Mouse (Mus musculus) spleen, adult 2 months (tissue): ENCODE results near the gene Cacna1s. TPM values are rescaled to one million over a fixed set of nuclear protein-coding genes. Genes with fewer than 3 reads are reported as not detected.

Experiments
- DNase-seq, 2 experiments: peaks; one replicate each; pipeline versions ENCODE4 v3.0.0 to v3.0.0-alpha.2; 2012 to 2021; ENCODE audit warnings: low spot score in 2 of 2, low read depth in 1 of 2
- H3K27ac ChIP-seq: fragments of 200-500 bp; 2 replicates; pipeline ENCODE4 v1.5.1; 2012; ENCODE audit warnings: low read length, inconsistent platforms; ENCODE audit not compliant: insufficient read depth
- H3K27me3 ChIP-seq: fragments of 200-500 bp; 2 replicates; pipeline ENCODE4 v1.6.1; 2012; ENCODE audit warnings: mild to moderate bottlenecking, moderate library complexity, low read length, inconsistent platforms; ENCODE audit not compliant: control insufficient read depth, insufficient read depth
- H3K36me3 ChIP-seq: fragments of 200-500 bp; 2 replicates; pipeline ENCODE4 v1.6.1; 2012; ENCODE audit warnings: mild to moderate bottlenecking, low read length, inconsistent platforms; ENCODE audit not compliant: control insufficient read depth, insufficient read depth
- H3K4me1 ChIP-seq: fragments of 200-500 bp; 2 replicates; pipeline ENCODE4 v1.6.1; 2011; ENCODE audit warnings: inconsistent platforms; ENCODE audit not compliant: control insufficient read depth, insufficient read depth, insufficient read length
- H3K4me3 ChIP-seq: fragments of 200-500 bp; 2 replicates; pipeline ENCODE4 v1.5.1; 2011; ENCODE audit warnings: mild to moderate bottlenecking, inconsistent platforms; ENCODE audit not compliant: insufficient read depth, insufficient read length; ENCODE audit errors: extremely low read depth
- CTCF ChIP-seq: fragments of 200-500 bp; IDR thresholded peaks from 2 replicates; pipeline ENCODE4 v1.5.1; 2011; ENCODE audit warnings: mild to moderate bottlenecking, inconsistent platforms; ENCODE audit not compliant: insufficient read depth, insufficient read length, insufficient replicate concordance; ENCODE audit errors: extremely low read depth
- POLR2A ChIP-seq: fragments of 200-500 bp; IDR thresholded peaks from 2 replicates; pipeline ENCODE4 v1.6.1; 2011; ENCODE audit warnings: low read depth, low read length, inconsistent platforms
- WGBS: fragments of 180-500 bp; shearing (Covaris S2); methylation state at CpG from one replicate; pipeline ENCODE4 v1.1.7; 2018; 5-methylcytosine and 5-hydroxymethylcytosine counted together
- polyA plus RNA-seq: library from polyadenylated mRNA; depleted of rRNA; stranded (reverse); fragments of >200 nt; gene quantifications from 2 replicates; pipeline ENCODE4 v1.2.3, GENCODE M21; 2012

Gene Cacna1s
- polyA plus RNA-seq, 1 experiment, result 4.3 TPM

DNA sequence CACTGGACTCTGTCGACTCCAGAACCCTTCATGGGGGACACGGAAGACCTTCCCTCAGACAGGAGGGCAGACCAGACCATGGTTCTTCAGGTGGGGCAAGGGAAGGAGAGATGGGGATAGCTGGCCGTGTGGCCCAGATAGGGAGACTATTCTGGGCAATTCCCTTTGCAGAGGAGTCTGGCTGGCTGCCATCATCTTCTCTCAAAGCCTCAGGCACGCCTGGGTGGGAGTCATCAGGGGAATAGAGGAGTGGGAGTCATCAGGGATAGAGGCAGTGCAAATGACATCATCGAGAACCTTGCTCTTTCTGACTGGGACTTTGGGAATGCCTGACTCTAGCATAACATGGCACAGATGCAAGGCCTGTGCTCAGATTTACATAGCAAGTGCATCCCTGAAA lies 11.4 kb downstream of the Cacna1s start:
- no peaks in the 10 kb centered on the region for H3K4me1 ChIP-seq
- no peak for DNase-seq
- TF ChIP-seq POLR2A (no peak), CTCF (no peak)
- H3K4me3 ChIP-seq, result no peak overlapping the region
- WGBS, result 63% methylated on average over 5 of the region's 5 CpGs
- no peaks in the 10 kb centered on the region for H3K27me3 ChIP-seq
- no peaks in the 10 kb centered on the region for H3K36me3 ChIP-seq
- H3K27ac ChIP-seq, result no peak overlapping the region

DNA sequence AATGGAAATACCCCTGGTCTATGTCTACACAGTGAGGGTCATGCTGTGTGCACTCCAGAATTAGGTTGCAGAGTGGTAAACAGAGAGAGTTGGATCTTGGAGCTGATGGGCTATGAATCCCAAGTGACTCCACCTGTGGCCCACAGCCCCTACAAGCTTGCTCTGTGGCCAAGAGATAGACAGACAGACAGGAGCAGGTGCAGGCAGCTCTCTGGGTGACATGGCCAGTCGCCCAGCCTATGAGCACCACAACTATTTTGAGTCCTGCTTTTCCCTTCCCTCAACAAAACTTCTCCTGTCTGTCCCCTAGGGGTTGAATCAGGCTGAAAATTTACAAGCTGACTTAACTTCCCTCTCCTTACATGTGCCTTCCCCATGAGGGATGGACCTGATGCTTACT lies 14.1 kb downstream of the Cacna1s start:
- no peak for TF ChIP-seq CTCF
- TF ChIP-seq POLR2A, result no peak
- Histone ChIP-seq H3K4me3 (no peak overlapping the region), H3K27ac (no peak overlapping the region), H3K27me3 (no peaks in the 10 kb centered on the region), H3K36me3 (no peaks in the 10 kb centered on the region), H3K4me1 (no peaks in the 10 kb centered on the region)
- no peak for DNase-seq
- 36% methylated on average over 1 of the region's 1 CpGs for WGBS

- no peaks in the 10 kb centered on the region for H3K27me3 ChIP-seq
- H3K27ac ChIP-seq, result no peak overlapping the region
- no peak for TF ChIP-seq POLR2A
- TF ChIP-seq CTCF, result no peak
- H3K36me3 ChIP-seq, result no peaks in the 10 kb centered on the region
- WGBS, result 60% methylated on average over 3 of the region's 3 CpGs
- no peak overlapping the region for H3K4me3 ChIP-seq
- H3K4me1 ChIP-seq, result no peaks in the 10 kb centered on the region
- no peak for DNase-seq
These were observed 15.0 kb downstream of the Cacna1s start for GRCm38 (mm10) chr1:136067579-136067978.

DNA sequence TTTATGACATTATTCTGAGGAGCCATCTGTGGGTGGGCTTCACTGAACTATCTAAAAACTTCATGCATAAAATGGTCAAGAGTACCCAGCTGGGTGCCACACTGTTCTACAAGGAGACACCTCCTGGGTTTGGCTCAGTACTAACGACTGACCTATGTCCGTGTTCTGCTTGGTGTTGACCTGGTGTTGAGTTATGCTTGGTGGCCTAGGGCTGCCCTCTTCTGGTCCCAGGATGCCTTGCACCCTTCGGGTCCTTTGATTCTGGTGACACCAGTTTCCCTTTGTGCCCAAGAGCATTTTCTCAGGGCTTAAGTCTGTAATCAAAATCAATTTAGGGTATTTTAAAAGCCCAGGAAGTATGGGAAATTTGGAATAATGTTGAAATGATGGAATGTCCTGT lies 23.5 kb downstream of the Cacna1s start:
- Histone ChIP-seq H3K36me3 (no peaks in the 10 kb centered on the region), H3K27ac (no peak overlapping the region), H3K4me1 (no peaks in the 10 kb centered on the region), H3K27me3 (no peaks in the 10 kb centered on the region), H3K4me3 (no peak overlapping the region)
- 6% methylated on average over 3 of the region's 3 CpGs for WGBS
- TF ChIP-seq CTCF (peak; percentile 37; the same call in 1 of the 2 replicates), POLR2A (no peak)
- DNase-seq, result peak in 1 of 2 experiments; percentile 15

- DNase-seq, result no peak
- no peak overlapping the region for H3K27ac ChIP-seq
- H3K4me1 ChIP-seq, result no peaks in the 10 kb centered on the region
- TF ChIP-seq CTCF, result no peak
- TF ChIP-seq POLR2A, result no peak
- no peak overlapping the region for H3K4me3 ChIP-seq
- 58% methylated on average over 4 of the region's 4 CpGs for WGBS
- no peaks in the 10 kb centered on the region for H3K36me3 ChIP-seq
- H3K27me3 ChIP-seq, result no peaks in the 10 kb centered on the region
These were observed 25.1 kb downstream of the Cacna1s start for GRCm38 (mm10) chr1:136077656-136078055.

- 88% methylated on average over 1 of the region's 1 CpGs for WGBS
- no peak for DNase-seq
- Histone ChIP-seq H3K36me3 (no peaks in the 10 kb centered on the region), H3K4me3 (no peak overlapping the region), H3K27ac (no peak overlapping the region), H3K27me3 (no peaks in the 10 kb centered on the region), H3K4me1 (no peaks in the 10 kb centered on the region)
- TF ChIP-seq POLR2A (no peak), CTCF (no peak)
These were observed 28.6 kb downstream of the Cacna1s start for GRCm38 (mm10) chr1:136081161-136081560.

DNA sequence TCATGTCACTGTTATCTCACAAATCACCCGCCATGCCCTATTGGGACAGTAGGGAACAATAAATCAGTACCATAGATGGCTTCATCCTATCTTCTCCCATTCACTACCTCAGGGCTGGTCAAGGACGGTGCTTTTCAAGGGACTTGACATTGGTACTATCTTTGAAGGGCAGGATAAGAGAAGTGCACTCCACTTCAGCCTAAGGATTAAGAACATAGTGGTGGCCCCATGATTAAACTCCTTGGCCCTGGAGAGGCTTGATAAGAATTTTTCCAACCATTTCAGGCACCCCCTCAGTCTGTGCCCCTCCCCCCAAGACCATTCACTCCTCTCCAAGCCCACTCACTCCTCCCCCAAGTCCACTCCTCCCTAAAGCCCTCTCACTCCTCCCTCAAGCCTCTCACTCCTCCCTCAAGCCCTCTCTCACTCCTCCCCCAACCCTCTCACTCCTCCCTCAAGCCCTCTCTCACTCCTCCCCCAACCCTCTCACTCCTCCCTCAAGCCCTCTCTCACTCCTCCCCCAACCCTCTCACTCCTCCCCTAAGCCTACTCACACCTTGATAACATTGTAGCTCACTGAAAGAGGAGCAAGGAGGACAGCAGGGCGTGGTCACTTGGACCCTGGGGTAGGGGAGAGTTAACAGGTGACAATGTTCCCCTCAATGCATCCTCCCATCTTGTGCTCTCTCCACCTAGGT lies 33.6 kb downstream of the Cacna1s start:
- Histone ChIP-seq H3K36me3 (no peaks in the 10 kb centered on the region), H3K4me1 (no peaks in the 10 kb centered on the region), H3K27me3 (no peaks in the 10 kb centered on the region), H3K4me3 (no peak overlapping the region), H3K27ac (no peak overlapping the region)
- no peak for TF ChIP-seq POLR2A
- no peak for TF ChIP-seq CTCF
- no peak for DNase-seq
- 79% methylated on average over 3 of the region's 3 CpGs for WGBS
